Mouse (Mus musculus) heart, adult 18-20 months (tissue): ENCODE measurements around the gene Ccdc190. TPM values are rescaled to one million over a fixed set of nuclear protein-coding genes. Genes with fewer than 3 reads are reported as not detected.

Experiments
- DNase-seq, 2 experiments: peaks; one replicate each; pipeline ENCODE4 v3.0.0; 2021 to 2022; ENCODE audit warnings: mixed read lengths in 1 of 2
- long read RNA-seq, 2 experiments: library from polyadenylated mRNA; stranded (forward); transcript quantifications; one replicate each; pipeline ENCODE4 v2.0.0; 2021
- total RNA-seq, 2 experiments: library from RNA; stranded (reverse); gene quantifications; 2 replicates each; pipeline ENCODE4 v1.2.3; 2021

Ccdc190 gene
- under 1 TPM in 1 of 2 experiments, not detected in 1; 0.31 TPM for total RNA-seq
- long read RNA-seq, experiment 1: 0 reads
- long read RNA-seq, experiment 2: 0 reads

DNA sequence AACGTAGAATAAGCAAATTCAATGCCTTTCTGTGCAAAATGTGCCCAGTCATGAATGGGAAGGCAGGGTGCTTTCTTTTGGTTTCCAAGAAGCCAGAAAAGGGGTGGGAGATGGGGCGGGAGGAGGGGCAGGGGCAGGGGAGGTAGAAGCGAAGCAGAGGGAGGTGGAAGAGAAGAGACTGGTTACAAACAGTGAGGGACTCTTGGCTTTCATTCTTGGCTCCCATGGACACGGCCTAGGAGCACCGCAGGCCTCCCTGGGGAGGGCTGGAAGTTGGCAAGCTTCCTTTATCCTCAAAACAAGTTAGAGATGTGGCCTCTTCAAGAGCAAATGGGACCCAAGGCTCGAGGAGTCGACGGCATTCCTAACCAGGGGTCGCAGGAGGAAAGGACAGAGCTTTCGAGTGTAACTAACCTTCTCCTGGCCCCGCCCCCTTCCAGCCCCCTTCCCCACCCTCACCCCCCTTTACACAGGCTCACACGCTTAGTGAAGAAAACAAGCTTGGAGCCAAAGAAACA is at the start of gene Ccdc190:
Gene Ccdc190, plus strand, starts transcription at position 195 of the 518 bp plus-strand sequence.
- DNase-seq: peak; percentile 55 to 57

DNA sequence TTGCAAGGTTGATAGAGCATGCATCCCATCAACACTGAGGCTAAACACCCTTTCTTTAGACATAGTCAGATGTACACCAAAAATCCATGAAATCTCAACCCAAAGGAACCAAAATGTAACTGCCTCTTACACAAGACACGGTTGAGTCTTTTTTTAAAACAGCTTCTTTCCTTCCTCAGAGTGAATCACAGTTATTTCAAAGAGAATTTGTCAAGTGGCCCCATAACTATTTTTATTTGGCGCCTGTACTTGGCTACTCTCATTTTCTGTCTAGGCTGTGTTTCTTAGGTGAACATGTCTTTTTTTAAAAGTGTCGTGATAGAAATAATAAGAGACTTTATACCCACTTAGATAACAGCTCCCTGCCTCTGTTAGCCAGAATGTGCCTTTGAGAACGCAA is 49.4 kb upstream of the Ccdc190 start:
- no peak for DNase-seq

DNA sequence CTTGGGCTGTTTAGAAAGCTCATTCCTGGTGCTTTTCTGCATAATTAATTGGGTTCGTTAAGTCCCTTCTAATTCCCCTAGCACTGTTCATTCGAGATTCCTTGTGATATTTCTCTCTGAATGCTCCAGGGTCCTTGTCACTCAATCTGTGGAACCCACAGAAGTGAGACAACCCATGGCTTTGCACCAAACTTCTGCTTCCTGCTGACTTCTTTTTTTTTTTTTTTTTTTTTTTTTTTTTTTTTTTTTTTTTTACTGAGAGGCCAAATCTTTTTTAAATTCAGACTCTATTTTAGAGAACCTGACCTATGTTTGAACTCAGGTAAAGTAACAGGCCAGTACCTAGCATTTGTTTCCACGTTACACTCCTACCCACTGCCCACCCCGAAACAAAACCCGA is 48.3 kb upstream of the Ccdc190 start:
- DNase-seq: no peak

DNA sequence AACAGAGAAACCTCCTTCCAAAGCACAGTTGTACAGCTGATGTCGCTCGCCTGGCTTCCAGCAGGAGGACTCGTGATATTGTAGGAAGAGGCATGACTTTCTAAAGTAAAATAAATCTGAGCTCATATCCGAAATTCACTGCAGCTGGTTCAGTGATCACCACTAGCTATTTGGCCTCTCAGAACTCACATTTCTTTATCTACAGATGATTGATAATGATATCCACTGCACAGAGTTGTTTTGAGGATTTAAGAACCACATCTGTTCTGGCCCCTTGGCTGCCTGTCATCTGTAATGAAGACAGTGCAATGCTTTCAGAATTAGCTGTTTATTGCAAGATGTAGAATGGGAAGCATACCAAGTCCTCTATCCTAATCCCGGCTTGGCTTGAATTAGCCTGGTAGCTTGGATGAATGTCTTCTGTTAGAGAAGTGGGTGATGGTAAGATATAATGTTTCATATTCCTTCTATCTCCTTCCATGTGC is 45.3 kb upstream of the Ccdc190 start:
- DNase-seq: peak; percentile 10

DNA sequence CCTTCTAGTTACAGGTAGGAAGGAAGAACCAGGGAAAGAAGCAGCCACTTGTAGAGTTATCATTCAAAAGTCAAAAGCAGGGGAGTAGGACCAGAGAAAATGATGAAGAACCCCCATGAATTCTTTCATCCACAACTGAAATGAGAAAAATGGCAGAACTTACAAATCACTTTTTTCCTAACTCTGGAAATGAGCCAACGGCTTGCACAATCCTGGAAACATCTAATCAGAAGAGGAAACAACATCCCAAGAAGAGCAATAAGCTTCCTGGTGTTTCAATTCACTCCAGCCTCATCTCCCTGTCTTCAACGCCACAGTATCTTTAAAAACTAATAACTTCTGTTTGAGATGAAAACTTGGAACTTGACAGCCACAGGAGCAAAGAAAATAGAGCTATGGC is 39.2 kb upstream of the Ccdc190 start:
- no peak for DNase-seq

DNA sequence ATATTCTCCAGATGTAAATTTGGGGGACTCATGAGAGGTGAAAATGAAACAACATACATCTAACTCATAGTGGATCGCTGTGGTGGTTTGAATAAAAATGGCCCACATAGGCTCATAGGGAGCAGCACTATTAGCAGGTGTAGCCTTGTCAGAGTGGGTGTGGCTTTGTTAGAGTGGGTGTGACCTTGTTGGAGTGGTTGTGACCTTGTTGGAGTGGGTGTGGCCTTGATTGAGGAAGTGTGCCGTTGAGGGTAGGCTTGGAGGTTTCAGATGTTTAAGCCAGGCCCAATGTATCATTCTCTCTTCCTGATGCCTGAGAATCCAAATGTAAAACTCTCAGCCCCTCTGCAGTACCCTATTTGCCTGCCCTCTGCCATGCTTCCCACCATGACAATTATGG is 34.5 kb upstream of the Ccdc190 start:
- DNase-seq: no peak

DNA sequence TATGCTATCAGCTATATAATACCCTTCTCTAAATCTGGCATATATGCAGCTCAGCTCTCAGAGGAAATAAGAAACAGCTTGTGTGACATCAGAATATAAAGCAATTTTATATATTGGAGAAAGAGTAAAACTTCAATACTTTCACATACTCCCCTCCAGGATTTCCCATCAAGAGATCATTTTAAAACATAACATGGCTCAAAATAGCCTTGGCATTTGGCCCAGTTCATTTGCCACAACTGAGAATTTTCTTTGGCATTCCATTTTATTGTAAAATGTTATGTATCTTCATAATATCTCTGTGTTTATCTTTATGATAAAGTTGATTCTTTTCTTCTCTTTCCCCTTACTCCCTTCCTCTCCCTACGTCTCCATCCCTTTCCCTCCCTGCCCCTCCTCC is 32.8 kb upstream of the Ccdc190 start:
- DNase-seq: no peak

DNA sequence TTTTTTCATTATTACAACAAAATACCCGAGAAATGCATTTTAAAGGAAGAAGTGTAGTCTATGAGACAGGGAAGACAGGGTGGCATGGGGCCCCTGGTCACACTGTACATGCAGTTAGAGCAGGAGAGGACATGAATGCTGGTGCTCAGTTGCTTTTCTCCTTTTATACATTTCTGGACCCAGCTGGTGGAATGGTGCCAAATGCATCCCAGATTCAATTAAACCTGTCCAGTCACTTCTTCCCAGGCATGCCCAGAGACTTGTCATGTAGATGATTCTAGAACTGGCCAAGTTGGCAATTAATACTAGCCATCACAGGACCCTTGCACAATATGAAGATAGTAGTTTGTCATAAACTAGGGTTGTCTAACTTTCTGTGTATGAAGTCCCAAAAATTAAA is 30.5 kb upstream of the Ccdc190 start:
- no peak for DNase-seq

DNA sequence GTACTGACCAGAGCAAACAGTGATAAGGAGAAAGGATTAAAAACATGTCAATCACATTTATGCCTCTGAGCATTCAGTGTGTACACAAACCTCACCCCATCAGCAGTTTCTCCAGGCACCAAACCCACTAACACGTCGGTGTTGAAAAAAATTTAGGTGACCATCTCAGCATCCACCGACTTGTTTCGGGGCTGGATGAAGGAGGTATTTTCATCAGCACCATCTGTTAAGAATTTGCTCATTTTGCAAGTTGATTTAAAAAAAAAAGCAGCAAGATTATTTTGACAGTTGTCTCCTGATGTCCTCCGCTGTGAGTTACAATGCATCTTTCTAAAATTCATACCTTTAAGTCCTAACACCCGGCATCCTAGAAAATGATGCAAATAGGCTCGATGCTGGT is 29.8 kb upstream of the Ccdc190 start:
- no peak for DNase-seq

DNA sequence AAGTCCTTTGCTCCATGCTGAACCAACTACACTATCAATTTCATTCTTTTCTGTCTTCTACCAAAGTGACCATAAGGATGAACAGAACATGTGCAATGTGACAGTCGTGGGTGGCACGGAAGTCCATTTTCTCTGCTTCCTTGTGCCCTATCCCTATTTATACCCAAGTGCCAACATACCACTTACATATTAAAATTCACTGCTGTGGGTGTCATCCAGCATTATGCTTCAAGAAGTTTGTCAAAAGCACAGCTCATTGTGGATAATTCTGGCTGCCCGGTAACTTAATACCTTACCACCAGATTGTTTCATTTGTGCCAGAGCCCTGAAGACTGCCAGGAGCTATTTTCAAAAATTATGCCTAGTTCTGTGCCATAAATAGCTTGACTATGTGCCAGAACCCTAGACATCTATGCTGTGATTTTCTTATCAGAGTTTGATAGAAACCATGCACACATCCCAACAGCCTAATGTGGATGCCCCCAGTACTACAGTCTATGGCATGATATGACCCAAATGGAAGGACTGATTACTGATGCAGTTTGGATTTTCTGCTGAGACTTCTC is 27.6 kb upstream of the Ccdc190 start:
- peak; percentile 55 to 61 for DNase-seq

DNA sequence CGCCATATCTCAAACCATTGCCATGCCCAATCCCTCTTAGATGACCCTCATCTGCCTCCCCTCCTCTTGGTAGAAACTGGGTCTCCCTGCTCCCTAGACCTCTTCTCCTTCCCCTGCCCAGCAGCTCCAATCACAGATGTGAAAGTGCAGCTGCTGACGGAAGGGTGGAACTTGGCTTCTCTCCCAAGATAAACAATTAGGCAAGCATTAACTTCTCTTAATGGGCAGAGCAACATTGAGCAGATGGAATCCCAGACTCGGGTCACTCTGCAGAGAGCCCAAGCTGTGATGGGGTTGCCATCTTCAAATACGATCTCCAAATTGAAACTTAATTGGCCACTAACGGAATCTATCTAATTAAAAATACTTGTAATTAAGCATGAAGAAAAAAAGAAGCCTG is 19.3 kb upstream of the Ccdc190 start:
- no peak for DNase-seq

DNA sequence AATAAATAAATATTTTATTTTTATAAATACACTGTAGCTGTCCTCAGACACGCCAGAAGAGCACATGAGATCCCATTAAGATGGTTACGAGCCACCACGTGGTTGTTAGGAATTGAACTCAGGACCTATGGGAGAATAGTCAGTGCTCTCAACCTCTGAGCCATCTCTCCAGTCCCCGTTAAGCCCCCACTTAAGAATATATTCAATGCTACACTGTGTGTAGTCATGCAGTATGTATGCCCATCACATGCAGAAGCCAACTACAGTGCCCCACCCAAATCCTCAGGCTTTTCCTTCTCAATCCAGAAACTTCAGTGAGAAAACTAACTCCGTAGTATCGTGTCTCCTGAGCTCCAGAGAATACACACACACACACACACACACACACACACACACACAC is 18.8 kb upstream of the Ccdc190 start:
- no peak for DNase-seq

DNA sequence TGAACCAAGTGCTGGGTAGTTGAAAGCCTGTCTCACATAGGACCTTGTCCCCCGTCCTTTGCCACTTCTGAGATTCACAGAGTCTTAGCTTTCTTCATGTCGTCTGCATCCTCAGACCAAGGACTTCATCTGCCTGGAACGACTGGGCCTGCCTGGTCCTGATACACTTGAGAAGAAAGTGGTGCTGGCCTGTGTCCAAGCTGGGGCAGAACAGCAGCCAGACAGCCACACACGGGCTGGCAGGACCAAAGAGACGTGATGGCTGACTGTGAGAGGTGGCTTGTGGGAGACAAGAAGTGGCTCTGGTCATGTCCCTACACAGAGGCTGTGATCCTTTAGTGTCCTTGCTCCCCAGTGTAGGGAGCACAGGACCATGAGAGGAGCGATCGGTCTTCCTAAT is 17.7 kb upstream of the Ccdc190 start:
- peak in 1 of 2 experiments; percentile 11 for DNase-seq

DNA sequence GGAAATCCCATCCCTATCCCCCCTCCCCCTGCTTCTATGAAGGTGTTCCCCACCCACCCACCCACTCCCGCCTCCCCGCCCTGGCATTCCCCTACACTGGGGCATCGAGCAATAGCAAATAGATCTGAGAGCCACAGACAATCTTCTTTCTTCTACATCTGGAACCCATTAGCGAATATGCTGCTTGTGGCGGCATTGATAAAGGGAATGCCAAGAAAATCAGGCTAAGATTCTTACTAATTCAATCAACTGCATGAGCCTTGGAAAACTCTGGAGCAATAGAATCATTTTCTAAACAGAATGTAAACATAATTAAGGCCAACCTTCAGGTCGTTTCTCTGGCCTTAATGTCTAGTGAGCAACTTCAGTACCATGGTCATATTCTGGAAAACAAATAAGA is 16.9 kb upstream of the Ccdc190 start:
- no peak for DNase-seq

DNA sequence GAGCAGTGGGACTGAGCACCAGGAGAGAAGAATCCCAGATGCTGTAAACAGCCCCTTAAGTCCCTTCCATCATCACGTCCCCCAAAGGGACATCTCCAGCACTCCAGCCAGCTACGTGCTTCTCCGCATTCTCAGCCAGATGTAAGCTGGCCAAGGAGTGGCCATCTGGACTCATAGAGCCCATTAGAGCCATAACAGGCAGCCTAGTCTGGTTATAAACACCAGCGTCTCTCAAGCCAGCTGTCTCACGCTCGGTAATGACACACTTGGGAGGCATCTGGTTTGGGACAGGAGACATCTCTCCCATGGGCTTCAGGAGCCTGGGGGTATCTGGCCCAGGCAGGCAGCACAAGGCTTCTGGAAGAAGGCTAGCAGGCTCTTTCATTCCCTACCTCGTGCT is 11.8 kb upstream of the Ccdc190 start:
- peak; percentile 61 to 75 for DNase-seq

DNA sequence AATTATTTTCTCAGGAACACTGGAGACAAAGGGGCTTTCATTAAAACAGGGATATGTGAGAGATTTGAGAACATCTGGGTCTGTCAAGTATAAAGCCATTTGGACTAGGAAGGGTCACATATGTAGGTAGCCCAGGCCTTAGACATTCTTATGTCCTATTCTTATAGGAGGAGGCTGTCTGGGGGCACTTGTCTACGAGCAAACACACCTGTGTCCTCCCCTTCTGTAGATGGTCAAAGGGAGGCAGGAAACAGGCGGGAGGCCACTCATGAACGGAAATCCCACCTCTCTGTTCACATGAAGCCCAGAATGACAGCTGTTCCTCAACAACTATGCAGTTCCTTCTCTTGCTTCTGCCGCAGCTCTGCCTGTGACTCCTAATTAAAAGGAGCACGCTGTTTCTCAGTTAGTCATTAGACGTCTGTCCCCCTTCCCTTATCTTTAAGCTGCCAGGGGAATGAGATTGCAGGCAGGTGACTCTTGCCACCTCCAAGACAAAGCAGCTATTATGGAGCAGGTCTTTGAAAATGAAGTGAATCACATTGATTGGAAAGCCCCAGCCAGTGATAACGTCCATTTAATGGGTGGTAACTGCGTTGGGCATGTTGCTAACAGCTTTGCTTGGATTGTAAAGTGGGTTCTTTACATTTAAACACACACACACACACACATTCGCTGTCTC is 11.2 kb upstream of the Ccdc190 start:
- DNase-seq: no peak

DNA sequence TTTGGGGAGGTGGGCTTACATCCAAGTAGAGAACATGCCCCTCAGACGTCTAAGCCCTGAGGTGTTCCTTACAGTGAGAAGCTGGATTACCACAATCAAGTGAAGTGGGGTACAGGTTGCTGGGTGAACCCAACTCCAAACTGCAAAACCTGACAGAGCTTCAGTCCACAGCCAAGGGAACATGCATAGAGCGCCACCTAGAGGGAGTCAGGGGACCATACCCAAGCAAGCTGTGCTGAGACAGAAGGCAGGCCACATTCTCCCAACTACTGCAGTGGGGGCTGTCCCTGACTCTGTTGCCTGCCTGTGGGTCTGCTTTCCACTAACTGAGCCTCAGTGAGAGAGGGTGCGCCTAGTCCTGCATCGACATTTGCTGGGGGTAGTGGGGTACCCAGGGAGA is 10.4 kb upstream of the Ccdc190 start:
- DNase-seq: peak; percentile 60 to 71

DNA sequence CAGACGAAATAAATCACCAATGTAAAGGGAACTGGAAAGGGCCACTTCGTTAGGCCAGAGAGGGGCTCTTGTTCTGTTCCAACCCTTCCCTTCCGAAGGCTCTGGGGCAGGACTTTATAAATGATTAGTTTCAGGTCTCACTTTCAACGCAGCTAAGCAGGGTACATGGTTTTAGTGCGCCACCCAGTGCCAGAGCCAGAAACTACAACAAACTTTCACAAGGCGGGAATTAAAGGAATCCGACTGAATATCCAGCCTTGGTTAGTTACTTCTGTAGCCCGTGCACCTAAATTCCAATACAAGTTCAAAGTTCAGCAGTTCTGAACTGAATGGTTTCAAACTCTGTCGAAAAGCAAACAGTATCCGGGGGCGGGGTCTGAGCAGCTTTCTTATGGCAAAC is 9.2 kb upstream of the Ccdc190 start:
- peak; percentile 55 to 92 for DNase-seq

DNA sequence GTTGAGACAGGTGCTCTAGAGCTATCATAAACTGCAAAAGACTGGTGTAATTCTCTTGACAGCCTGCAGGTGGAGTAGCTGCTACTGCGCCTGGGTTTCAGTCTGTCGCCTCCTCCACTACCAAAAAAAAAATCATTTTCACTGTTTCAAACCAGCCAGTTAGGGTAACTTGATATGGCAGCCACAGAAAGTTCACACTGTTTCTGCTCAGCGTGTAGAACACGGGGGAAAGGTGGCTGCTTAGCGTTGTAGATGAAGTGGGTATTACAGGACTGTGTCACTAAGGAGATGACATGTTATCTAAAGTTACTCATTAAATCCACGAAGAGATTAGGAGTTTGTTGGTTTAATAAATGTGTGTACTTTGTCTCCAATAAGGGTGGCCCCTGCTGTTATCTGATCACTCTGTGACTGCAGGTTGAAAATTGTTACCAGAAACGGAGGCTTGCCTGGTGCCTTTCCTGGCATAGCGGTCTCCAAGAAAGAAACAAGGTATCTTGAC is 6.7 kb upstream of the Ccdc190 start:
- peak in 1 of 2 experiments; percentile 51 for DNase-seq

DNA sequence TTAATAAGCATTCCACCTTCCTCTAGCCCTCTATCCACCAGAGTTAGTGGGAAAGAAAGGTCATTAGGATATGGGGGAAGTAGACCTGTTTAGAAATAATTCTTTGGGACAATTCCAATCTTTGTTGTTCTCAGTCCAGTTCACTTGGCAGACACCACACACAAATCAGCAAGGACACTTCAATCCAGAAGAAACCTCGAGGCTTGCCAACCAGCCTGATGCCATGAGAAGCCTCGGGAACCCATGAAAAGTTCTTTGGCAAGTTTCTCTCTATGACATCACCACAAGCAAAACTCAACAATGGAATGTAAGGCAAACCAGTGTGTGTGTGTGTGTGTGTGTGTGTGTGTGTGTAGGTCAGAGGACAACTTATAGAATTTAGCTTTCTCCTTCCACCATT is 3.9 kb upstream of the Ccdc190 start:
- DNase-seq: no peak

DNA sequence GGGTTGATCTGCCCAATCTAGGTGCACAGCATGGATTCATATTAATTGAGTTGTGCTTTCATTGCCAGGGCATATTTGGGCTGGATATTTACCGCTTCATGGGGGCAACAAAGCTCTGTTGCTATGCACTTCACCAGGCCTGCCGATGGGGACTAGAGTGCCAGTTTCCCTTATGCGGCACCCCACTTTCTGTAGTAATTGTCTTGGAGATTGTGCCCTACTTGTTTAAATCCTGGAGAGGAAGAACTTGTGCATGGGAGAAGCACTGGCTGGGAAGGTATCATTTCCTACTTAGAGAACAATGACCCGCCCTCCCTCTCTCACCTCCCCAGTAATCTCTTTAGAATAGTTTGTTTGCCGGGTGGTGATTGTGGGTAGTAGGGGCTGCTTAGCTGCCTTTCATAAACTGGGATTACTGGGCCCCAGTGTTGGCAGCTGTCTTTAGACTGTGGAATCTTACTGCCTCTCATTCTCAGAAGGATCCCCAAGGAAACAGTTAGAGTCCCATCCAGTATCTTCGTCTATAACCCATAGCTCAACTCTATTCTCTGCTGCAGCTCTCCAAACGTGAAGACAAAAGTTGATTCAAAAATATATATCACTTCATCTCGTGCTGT is 587 bp upstream of the Ccdc190 start:
- DNase-seq: no peak

DNA sequence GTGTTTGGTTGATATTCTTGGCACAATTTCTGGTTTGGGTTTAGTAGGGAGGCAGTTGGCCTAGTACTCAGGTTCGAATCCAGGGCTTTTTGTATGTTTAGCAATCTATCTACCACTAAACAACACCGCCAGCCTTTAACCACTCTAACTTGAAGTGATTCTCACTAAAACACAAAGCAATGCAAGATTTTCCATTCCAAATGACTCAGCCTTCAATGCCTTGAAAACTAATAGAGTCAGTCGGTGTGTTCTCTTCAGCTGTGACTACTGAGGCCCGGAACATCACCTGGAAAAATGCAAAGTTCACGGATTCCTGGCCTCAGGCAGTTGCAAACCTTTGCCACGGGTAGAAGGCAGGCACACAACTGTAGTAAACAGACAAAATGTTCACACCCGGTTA is 3.2 kb downstream of the Ccdc190 start:
- DNase-seq: no peak

DNA sequence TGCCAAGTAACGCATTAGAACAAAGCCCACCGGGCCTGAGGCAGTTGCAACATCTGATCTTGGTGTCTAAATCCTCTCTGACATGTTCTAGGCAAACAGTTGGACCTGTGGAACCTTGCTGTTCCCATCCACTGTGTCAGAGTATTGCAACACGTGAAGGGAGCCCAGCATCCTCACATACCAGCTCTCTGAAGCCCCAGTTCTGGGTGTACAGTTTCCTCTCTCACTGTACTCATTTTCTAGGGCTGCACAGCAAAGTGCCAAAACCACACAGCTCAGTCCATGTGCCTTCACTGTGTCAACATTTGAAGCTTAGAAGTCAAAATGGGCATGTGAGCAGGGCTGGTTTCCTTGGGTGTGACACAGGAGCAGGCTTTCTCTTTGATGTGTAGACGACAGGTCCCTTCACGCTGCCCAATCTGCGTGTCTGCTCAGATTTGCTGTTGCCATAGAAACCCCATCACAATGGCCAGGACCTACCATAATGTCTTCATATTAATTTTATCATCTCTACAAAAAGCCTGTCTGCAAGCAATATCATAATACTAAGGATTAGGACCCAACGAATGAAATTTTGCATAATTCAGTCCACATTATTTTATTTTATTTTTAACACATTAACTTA is 3.8 kb downstream of the Ccdc190 start:
- no peak for DNase-seq
